Mouse (Mus musculus): Measurements from ENCODE around the gene Abcb7. TPM values are rescaled to one million over a fixed set of nuclear protein-coding genes. Genes with fewer than 3 reads are reported as not detected.

The Abcb7 gene
- 0.55 and 0.72 TPM in 2 replicates for polyA plus RNA-seq (2012)

- Histone ChIP-seq H3K36me3 (ENCODE audit: control insufficient read depth) (no peaks in the 10 kb centered on the region), H3K27me3 (ENCODE audit: control insufficient read depth) (peaks cover 7% of the 10 kb centered on the region), H3K4me1 (ENCODE audit: control insufficient read depth) (peaks cover 5% of the 10 kb centered on the region), H3K9me3 (ENCODE audit: control insufficient read depth, low read length) (peaks cover 4% of the 10 kb centered on the region; the same call in 1 of the 2 replicates), H3K4me3 (replicated peaks) (peak within 1 kb of the TSS; percentile 92)
- TF ChIP-seq GATA1 (IDR thresholded peaks at IDR 0.05; ENCODE audit: low read length) (no peak), TAL1 (IDR thresholded peaks at IDR 0.05; ENCODE audit: low read length) (no peak)
Observed at GRCm38 (mm10) chrX:104413183-104413983, at the start of gene Abcb7. TSS of gene Abcb7 (minus strand) at chrX:104413856.

- Histone ChIP-seq H3K36me3 (ENCODE audit: control insufficient read depth) (no peaks in the 10 kb centered on the region), H3K4me1 (ENCODE audit: control insufficient read depth) (no peaks in the 10 kb centered on the region), H3K4me3 (replicated peaks) (no peak overlapping the region), H3K27me3 (ENCODE audit: control insufficient read depth) (no peaks in the 10 kb centered on the region; the same call in 1 of the 2 replicates), H3K9me3 (ENCODE audit: control insufficient read depth, low read length) (no peaks in the 10 kb centered on the region)
- no peak for TF ChIP-seq GATA1 (IDR thresholded peaks at IDR 0.05; ENCODE audit: low read length)
- no peak for TF ChIP-seq TAL1 (IDR thresholded peaks at IDR 0.05; ENCODE audit: low read length)
Observed at GRCm38 (mm10) chrX:104461755-104462154, 48.1 kb upstream of the Abcb7 start.

- Histone ChIP-seq H3K4me3 (replicated peaks) (no peak overlapping the region), H3K27me3 (ENCODE audit: control insufficient read depth) (peaks cover 3% of the 10 kb centered on the region; the same call in 1 of the 2 replicates), H3K36me3 (ENCODE audit: control insufficient read depth) (no peaks in the 10 kb centered on the region), H3K9me3 (ENCODE audit: control insufficient read depth, low read length) (no peaks in the 10 kb centered on the region), H3K4me1 (ENCODE audit: control insufficient read depth) (no peaks in the 10 kb centered on the region)
- TF ChIP-seq GATA1 (IDR thresholded peaks at IDR 0.05; ENCODE audit: low read length) (no peak), TAL1 (IDR thresholded peaks at IDR 0.05; ENCODE audit: low read length) (no peak)
Observed at GRCm38 (mm10) chrX:104452433-104452832, 38.8 kb upstream of the Abcb7 start.

- peaks cover 5% of the 10 kb centered on the region; the same call in 1 of the 2 replicates for H3K27me3 ChIP-seq (ENCODE audit: control insufficient read depth)
- no peaks in the 10 kb centered on the region for H3K9me3 ChIP-seq (ENCODE audit: control insufficient read depth, low read length)
- TF ChIP-seq GATA1 (IDR thresholded peaks at IDR 0.05; ENCODE audit: low read length) (no peak), TAL1 (IDR thresholded peaks at IDR 0.05; ENCODE audit: low read length) (no peak)
- no peaks in the 10 kb centered on the region for H3K36me3 ChIP-seq (ENCODE audit: control insufficient read depth)
- H3K4me3 ChIP-seq (replicated peaks), result no peak overlapping the region
- H3K4me1 ChIP-seq (ENCODE audit: control insufficient read depth), result no peaks in the 10 kb centered on the region
Observed at GRCm38 (mm10) chrX:104433456-104433855, 19.8 kb upstream of the Abcb7 start.

- Histone ChIP-seq H3K36me3 (ENCODE audit: control insufficient read depth) (no peaks in the 10 kb centered on the region), H3K27me3 (ENCODE audit: control insufficient read depth) (peaks cover 3% of the 10 kb centered on the region; the same call in 1 of the 2 replicates), H3K4me1 (ENCODE audit: control insufficient read depth) (no peaks in the 10 kb centered on the region), H3K4me3 (replicated peaks) (no peak overlapping the region), H3K9me3 (ENCODE audit: control insufficient read depth, low read length) (no peaks in the 10 kb centered on the region)
- TF ChIP-seq TAL1 (IDR thresholded peaks at IDR 0.05; ENCODE audit: low read length) (no peak), GATA1 (IDR thresholded peaks at IDR 0.05; ENCODE audit: low read length) (no peak)
Observed at GRCm38 (mm10) chrX:104428108-104428507, 14.5 kb upstream of the Abcb7 start.

GRCm38 (mm10) chrX:104413995-104414394, 339 bp upstream of the Abcb7 start:
- Histone ChIP-seq H3K36me3 (ENCODE audit: control insufficient read depth) (no peaks in the 10 kb centered on the region), H3K27me3 (ENCODE audit: control insufficient read depth) (peaks cover 7% of the 10 kb centered on the region), H3K9me3 (ENCODE audit: control insufficient read depth, low read length) (peaks cover 4% of the 10 kb centered on the region; the same call in 1 of the 2 replicates), H3K4me3 (replicated peaks) (peak overlapping the region; percentile 92), H3K4me1 (ENCODE audit: control insufficient read depth) (peaks cover 5% of the 10 kb centered on the region)
- TF ChIP-seq GATA1 (IDR thresholded peaks at IDR 0.05; ENCODE audit: low read length), result no peak

- H3K36me3 ChIP-seq (ENCODE audit: control insufficient read depth), result no peaks in the 10 kb centered on the region
- peaks cover 2% of the 10 kb centered on the region; the same call in 1 of the 2 replicates for H3K4me1 ChIP-seq (ENCODE audit: control insufficient read depth)
- no peak overlapping the region for H3K4me3 ChIP-seq (replicated peaks)
- peaks cover under 1% of the 10 kb centered on the region for H3K27me3 ChIP-seq (ENCODE audit: control insufficient read depth)
- TF ChIP-seq GATA1 (IDR thresholded peaks at IDR 0.05; ENCODE audit: low read length), result no peak
- TF ChIP-seq TAL1 (IDR thresholded peaks at IDR 0.05; ENCODE audit: low read length), result no peak
- peaks cover under 1% of the 10 kb centered on the region; the same call in 1 of the 2 replicates for H3K9me3 ChIP-seq (ENCODE audit: control insufficient read depth, low read length)
Observed at GRCm38 (mm10) chrX:104408137-104408536, 5.5 kb downstream of the Abcb7 start.

GRCm38 (mm10) chrX:104402463-104402862, 11.2 kb downstream of the Abcb7 start:
- H3K4me1 ChIP-seq (ENCODE audit: control insufficient read depth), result no peaks in the 10 kb centered on the region
- no peaks in the 10 kb centered on the region for H3K27me3 ChIP-seq (ENCODE audit: control insufficient read depth)
- no peak overlapping the region for H3K4me3 ChIP-seq (replicated peaks)
- no peaks in the 10 kb centered on the region for H3K9me3 ChIP-seq (ENCODE audit: control insufficient read depth, low read length)
- no peak for TF ChIP-seq GATA1 (IDR thresholded peaks at IDR 0.05; ENCODE audit: low read length)
- TF ChIP-seq TAL1 (IDR thresholded peaks at IDR 0.05; ENCODE audit: low read length), result no peak
- no peaks in the 10 kb centered on the region for H3K36me3 ChIP-seq (ENCODE audit: control insufficient read depth)

- Histone ChIP-seq H3K4me3 (replicated peaks) (no peak overlapping the region), H3K9me3 (ENCODE audit: control insufficient read depth, low read length) (no peaks in the 10 kb centered on the region), H3K27me3 (ENCODE audit: control insufficient read depth) (no peaks in the 10 kb centered on the region), H3K4me1 (ENCODE audit: control insufficient read depth) (no peaks in the 10 kb centered on the region), H3K36me3 (ENCODE audit: control insufficient read depth) (no peaks in the 10 kb centered on the region)
- TF ChIP-seq TAL1 (IDR thresholded peaks at IDR 0.05; ENCODE audit: low read length), result no peak
- no peak for TF ChIP-seq GATA1 (IDR thresholded peaks at IDR 0.05; ENCODE audit: low read length)
Observed at GRCm38 (mm10) chrX:104401134-104401533, 12.5 kb downstream of the Abcb7 start.

All from erythroblast, embryonic 14.5 days (primary cell).